Mouse (Mus musculus) activated CD4-positive, CD25-positive, alpha-beta regulatory T cell, adult 4 months (primary cell): Measurements from ENCODE around the gene Cnot6. TPM values are rescaled to one million over a fixed set of nuclear protein-coding genes. Genes with fewer than 3 reads are reported as not detected.

ENCODE experiments used
- ATAC-seq: one replicate; pipeline ENCODE4 v1.8.0; 2017
- polyA plus RNA-seq, 2 experiments: library from polyadenylated mRNA; unstranded; fragments of 100-300 nt; shearing (Covaris generic); gene quantifications; one replicate each; pipeline ENCODE4 v1.2.1; 2017

Cnot6 gene
- polyA plus RNA-seq, 2 experiments from 2014 or later, result 25.8 to 30.9 TPM

DNA sequence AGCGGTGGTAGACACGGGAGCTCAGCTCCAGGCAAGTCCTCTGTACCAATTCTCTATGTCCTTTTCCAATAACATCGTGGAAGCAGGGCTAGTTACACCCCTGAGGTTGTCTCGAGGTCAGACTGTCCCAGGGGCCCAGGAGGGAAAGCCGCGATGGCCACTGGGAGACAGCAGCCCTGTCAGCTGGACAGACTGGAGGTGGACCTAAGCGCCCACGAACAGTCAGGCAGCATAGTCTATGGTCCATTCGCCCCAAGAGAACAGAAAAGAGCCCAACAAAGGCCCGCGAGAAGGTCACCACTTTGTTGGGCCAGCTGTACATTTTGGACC is 59.5 kb downstream of the Cnot6 start:
- no peak for ATAC-seq

DNA sequence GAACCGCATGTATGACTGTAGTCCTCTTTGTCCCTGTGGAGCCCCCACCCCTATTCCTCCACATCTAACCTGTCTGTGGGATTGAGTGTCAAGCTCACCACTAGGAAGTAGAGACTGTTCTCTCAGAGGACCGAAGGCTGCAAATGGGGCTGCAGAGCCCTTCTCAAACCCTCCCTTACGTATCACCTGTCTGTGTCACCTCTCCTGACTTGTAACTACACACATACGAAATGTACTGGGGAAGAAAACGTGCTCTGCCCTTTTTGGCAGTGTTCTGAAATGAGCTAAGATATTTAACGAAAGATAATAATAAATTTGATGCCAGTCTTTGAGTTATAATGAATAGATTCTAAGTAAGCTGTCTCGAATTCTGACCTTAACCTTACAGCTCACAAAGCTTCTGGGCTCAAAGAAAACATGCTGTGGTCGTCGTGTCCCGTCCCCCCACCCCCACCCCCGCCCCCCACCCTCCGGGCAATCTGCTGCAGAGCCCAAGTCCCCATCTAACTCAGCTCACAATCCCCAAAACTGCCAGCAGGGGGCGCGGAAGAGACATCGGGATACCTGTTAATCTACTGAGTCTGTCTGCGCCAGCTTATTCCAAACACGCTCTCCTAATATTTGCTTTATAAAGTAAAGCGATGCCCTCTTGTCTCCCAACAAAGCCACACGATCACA is 60.0 kb downstream of the Cnot6 start:
- peak; percentile 52 for ATAC-seq

DNA sequence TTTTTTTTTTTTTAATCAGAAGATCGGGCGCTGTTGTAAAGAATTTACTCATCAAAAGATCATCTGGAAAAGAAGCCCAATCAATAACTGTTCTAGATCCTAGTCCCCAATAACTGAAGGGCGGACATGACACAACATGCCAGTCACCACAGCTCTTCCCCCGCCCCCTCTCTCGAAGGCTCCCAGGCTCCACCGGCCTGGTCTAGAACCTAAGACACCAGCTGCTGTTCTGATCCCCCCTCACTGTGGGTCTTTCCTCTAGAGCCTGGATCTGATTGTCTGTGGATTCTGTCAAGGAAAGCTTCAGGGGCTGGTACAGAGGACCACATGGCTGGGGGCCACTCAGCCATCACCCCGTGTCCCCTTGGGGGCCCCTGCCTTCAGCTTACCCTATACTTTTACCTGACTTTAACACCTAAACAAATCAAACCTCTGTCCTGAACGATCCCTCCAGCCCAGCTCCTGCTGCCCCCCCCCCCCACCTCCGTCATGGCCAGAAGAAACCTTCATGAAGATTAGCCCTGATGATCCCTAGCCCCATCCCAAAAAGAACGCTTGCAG is 60.7 kb downstream of the Cnot6 start:
- ATAC-seq, result no peak

DNA sequence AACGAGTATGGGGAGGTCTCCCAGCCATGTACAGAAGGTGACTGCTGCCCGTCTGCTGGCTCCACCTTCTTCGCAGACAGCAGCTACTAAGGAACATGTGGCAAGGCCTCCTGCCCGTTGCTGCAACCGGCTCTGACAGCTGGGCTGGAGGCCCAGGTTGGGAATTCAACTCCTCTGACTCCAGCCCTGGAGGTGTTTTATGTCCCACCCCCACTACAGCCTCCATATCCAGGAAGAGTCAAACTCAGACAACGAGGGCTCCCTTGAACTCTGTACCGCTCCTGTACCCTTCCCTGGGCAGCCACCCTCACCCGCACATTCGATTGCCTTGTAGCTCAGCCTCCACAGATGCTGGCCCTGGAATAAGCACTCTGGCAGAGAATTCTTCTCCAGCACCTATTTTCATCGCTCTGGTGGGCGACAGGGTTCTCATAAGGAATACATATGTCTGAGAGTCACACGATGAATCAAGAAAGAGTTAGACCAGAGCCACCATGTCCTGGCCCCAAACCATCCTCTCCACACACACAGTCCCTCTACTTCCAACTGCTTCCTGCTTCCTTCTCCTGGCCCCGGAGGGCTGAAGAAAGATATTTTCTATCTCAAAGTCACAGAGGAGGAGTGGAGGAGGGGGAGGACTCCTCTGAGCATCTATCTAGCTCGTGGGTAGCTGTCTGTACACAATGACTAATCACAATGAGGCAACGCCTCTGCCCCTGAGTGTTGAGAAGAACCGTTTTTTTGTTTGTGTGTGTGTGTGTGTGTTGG is 61.3 kb downstream of the Cnot6 start:
- no peak for ATAC-seq

DNA sequence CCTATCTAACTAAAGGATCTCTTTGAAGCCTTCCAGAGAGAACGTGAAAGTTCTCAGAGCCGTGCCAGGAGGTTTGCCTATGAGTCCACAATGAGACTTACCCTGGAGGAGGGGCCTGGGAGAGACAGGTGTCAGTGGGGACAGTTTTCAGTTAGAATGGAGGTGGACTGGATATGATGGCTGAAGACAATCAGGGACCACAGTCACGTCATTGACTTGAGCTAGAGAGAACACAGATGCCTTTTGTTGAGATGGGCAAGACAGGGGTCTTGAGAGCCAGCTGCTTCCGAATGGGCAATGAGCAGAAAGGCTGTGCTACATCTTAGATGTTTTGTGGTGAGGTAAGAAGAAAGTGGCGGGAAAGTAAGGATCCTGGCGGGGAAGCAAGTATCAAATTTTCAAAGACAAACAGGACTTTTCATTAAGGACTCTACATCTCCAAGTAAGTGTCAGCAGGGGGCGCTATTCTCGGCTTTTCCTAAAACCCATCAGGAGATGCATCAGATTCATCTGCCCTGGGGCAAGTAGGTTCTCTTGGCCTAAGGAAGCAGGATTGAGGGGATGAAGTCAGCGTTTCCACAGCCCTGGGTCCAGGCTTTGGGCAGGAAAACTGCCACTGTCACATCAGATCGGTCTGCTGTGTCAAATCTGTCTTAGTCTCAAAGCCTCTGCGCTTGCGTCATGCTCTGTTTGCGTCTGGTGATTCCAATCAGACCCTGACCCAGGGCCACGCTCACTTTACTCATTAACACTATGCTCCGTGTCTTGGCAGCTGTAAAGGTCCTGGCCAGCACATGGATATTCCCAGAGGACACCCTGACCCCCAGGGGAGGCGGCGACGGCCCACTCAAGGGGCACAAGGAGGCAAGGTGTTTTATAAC is 62.2 kb downstream of the Cnot6 start:
- ATAC-seq, result no peak

DNA sequence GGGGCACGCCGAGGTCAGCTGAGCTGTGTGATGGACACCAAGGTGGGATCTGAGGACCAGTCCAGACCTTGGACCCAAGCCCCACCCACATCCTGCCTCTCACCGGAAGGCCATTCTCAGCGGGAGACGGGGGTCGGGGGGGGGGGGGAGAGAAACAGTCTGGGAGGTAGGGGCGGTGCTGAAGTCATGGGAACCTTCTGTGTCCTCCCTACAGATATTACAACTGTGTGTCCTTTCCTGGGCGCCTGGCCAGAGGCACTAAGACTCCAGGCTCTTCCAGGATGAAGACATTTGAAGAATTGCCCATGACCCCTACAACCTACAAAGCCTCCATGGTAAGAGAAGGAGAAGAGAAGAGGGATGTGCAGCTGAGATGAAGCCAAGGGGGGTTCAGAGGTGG is 66.8 kb downstream of the Cnot6 start:
- ATAC-seq, result no peak

DNA sequence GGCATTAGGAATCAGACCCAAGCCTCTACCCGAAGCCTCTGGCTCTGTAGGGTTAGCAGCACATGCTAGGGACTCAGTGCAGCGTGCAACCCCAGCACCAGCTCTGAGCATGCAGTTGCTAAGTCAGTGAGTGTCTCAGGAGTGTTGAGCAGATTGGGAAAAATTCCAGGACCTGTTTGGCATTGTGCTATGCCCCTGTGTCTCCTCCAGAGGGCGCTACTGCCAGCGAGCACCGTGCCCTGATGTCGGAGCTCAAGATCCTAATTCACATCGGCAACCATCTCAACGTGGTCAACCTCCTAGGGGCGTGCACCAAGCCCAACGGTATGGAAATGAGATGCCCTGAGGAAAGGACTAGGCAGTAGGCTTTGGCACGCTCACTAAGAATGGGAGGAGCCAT is 76.1 kb downstream of the Cnot6 start:
- ATAC-seq, result no peak

DNA sequence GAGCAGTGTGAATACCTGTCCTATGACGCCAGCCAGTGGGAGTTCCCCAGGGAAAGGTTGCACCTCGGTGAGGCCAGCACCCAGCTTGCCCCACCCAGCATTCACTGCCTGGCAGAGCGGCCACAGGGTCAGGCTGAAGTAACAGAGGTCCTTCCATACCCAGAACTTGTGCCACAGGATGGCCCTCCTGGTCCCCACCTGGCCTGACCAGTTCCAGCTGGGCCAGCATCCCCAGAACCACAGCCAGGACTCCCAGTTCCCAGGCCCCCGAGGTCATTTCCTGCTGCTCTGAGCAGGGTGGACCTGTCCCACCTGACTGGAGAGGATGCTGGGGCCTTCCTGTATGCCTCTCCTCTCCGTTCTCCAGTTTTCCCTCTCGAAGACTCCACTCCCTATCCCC is 76.9 kb downstream of the Cnot6 start:
- ATAC-seq, result no peak

DNA sequence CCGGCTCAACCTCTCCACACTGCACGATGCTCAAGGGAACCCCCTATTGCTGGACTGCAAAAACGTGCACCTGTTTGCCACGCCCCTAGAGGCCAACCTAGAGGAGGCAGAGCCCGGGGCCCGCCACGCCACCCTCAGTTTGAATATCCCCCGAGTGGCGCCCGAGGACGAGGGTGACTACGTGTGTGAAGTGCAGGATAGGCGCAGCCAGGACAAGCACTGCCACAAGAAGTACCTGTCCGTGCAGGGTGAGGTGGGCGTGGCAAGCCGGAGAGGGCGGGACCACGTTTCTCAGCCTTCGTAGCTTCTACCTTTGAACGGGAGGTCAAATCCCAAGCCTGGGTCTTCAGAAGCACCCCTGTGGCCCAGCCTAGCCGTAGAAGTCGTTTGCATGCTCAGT is 78.4 kb downstream of the Cnot6 start:
- no peak for ATAC-seq

DNA sequence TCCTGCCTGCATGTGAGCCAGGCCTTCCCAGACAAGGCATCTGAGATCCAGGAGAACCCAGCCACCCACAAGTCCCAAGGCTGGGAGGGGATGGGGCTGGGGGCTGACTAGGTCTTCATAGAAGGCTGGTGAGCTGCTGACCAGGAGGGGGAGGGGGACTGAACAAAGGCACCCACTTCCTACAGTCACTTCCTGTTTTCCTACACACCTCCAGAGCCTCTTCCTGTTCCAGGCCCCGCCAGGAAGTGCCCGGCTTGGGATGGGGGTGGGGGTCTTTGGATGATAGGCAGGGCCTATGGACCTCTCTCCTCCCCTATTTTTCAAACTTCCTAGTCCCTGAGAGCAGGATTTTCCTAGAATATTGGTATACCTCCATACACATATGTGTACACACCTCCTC is 80.3 kb downstream of the Cnot6 start:
- no peak for ATAC-seq

DNA sequence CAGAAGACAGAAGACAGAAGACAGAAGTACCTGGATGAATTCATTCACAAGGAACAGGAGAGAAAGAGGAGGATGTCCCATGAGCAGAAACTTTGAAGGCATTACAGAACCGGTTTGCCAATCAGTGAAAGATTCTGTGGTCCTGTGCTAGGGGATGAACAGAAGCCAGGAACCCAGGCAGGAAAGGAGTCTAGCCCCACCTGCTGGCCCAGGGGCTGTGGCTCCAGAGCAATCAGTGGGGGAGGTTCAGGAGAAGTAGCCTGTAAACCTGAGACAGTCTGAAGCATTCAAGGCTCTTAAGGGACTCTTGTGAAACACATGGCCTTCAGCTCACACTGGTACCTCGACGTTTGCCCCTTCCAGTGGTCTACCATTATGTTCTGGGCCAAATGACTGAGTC is 81.4 kb downstream of the Cnot6 start:
- no peak for ATAC-seq

DNA sequence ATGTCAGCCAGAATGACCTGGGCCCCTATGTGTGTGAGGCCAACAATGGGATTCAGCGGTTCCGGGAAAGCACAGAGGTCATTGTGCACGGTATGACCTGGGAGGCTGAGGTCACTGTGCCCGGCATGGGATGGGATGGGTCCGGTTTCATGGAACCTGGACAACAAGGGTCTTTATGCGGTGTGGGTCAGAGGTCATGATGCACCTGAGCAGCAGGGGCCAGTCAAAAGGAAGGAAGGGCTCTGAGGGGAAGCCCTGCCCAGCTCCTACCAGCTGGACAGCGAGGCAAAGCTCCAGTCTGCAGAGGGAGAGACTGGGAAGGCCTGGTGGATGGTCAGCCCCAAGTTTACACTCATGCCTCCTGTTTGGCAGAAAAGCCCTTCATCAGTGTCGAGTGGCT is 85.8 kb downstream of the Cnot6 start:
- no peak for ATAC-seq

DNA sequence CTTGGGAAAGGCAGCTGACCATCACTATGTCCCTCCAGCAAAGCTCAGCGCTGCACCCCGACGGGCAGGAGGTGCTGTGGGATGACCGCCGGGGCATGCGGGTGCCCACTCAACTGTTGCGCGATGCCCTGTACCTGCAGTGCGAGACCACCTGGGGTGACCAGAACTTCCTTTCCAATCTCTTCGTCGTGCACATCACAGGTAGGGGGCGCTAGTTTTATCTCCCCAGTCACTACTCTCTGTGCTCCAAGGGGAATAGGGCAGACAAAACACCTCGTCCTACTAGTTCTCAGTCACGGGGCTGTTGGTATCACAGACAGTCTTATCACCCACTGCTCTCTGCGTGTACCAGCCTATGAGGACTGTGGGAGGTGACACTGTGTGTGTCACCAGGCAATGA is 86.7 kb downstream of the Cnot6 start:
- ATAC-seq, result no peak

DNA sequence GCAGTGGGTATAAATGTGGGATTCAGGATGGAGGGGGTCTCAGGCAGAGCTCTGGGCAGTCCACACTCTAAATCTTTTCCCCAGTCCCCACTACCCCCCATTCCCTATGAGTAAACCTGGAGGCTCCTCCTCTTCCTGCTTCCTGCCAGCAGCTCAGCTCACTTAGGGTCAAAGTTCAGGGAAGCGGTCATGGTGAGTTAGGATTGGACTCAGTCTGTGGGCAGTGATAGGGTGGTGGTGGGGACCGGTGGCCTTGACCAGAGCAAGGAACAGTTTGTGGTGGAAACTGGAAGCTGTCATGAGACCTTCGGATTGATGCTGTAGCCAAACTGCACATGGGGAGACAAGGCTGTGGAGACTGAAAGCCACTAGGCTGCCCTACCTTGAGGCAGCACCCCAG is 88.4 kb downstream of the Cnot6 start:
- no peak for ATAC-seq

DNA sequence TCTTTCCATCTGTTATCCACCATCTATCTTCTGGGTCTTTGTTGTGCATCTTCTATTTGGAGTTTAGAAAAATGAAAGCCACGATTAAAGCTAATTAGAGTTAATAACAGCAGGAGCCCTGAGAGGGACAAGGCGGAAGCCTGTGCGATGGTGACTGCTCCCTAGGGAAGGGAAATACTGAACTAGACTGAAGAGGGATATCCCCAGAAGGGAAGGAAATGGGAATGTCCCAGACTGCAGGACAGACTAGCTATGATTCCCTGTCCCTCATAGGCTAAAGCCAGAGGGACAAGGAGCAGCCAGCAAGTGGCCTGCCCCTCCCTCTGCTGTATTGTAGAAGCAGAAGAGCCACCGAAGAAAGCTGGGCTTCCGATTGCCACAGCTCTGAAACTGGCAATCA is 90.6 kb downstream of the Cnot6 start:
- ATAC-seq, result no peak

Other genes starting within 250 kb of the Cnot6 start
- gene Olfr1386, start 247.7 kb downstream of the Cnot6 start, polyA plus RNA-seq, result not detected
- gene Olfr1385, start 223.7 kb downstream of the Cnot6 start, polyA plus RNA-seq, result under 1 TPM in 1 of 2 experiments, not detected in 1; 0.17 TPM
- not detected for gene Olfr1384, start 206.0 kb downstream of the Cnot6 start, polyA plus RNA-seq
- gene Olfr1383, start 193.1 kb downstream of the Cnot6 start, polyA plus RNA-seq, result not detected
- gene Olfr1382, start 184.5 kb downstream of the Cnot6 start, polyA plus RNA-seq, result not detected
- not detected for gene Olfr1381, start 169.3 kb downstream of the Cnot6 start, polyA plus RNA-seq
- gene Olfr1380, start 155.8 kb downstream of the Cnot6 start, polyA plus RNA-seq, result not detected
- not detected for gene Flt4, start 103.5 kb downstream of the Cnot6 start, polyA plus RNA-seq
- gene Scgb3a1, start 49.1 kb downstream of the Cnot6 start, polyA plus RNA-seq, result under 1 TPM in 1 of 2 experiments, not detected in 1; 0.97 TPM
- gene Gfpt2, start 81.5 kb upstream of the Cnot6 start, polyA plus RNA-seq, result 1 to 10 TPM in 1 of 2 experiments, under 1 TPM in 1; 0.83 to 1.1 TPM
- gene Mapk9, start 134.0 kb upstream of the Cnot6 start, polyA plus RNA-seq, result 10 to 100 TPM; 17.3 to 19.2 TPM
- gene Rasgef1c, start 189.1 kb upstream of the Cnot6 start, polyA plus RNA-seq, result under 1 TPM in 1 of 2 experiments, not detected in 1; 0.50 TPM